Mouse (Mus musculus) erythroblast, embryonic 14.5 days (primary cell): ENCODE data around the gene Meis1. TPM values are rescaled to one million over a fixed set of nuclear protein-coding genes. Genes with fewer than 3 reads are reported as not detected.

Source experiments
- H3K27me3 ChIP-seq: 2 replicates; pipeline ENCODE4 v1.6.1; 2012; ENCODE audit warnings: inconsistent platforms; ENCODE audit not compliant: control insufficient read depth
- H3K36me3 ChIP-seq: 2 replicates; pipeline ENCODE4 v1.6.1; 2012; ENCODE audit warnings: mild to moderate bottlenecking, inconsistent platforms; ENCODE audit not compliant: control insufficient read depth
- H3K4me1 ChIP-seq: 2 replicates; pipeline ENCODE4 v1.6.1; 2012; ENCODE audit warnings: inconsistent platforms; ENCODE audit not compliant: control insufficient read depth
- H3K4me3 ChIP-seq: replicated peaks from 2 replicates; pipeline ENCODE3; 2012; ENCODE audit warnings: moderate library complexity, mild to moderate bottlenecking, inconsistent platforms
- H3K9me3 ChIP-seq: 2 replicates; pipeline ENCODE4 v1.6.1; 2012; ENCODE audit warnings: low read length, inconsistent platforms, mixed read lengths; ENCODE audit not compliant: control insufficient read depth
- GATA1 ChIP-seq: IDR thresholded peaks from 2 replicates; pipeline ENCODE4 v1.6.1; 2012; ENCODE audit warnings: low read length, inconsistent platforms, mixed read lengths
- TAL1 ChIP-seq: IDR thresholded peaks from 3 replicates; pipeline ENCODE4 v1.6.1; 2012; ENCODE audit warnings: low read length, inconsistent platforms, mixed read lengths
- polyA plus RNA-seq: library from polyadenylated mRNA; stranded (reverse); fragments of >175 nt; gene quantifications from 2 replicates; pipeline ENCODE4 v1.2.3, GENCODE M21; 2012

Meis1 gene
- polyA plus RNA-seq, 1 experiment = 0.06 TPM

DNA sequence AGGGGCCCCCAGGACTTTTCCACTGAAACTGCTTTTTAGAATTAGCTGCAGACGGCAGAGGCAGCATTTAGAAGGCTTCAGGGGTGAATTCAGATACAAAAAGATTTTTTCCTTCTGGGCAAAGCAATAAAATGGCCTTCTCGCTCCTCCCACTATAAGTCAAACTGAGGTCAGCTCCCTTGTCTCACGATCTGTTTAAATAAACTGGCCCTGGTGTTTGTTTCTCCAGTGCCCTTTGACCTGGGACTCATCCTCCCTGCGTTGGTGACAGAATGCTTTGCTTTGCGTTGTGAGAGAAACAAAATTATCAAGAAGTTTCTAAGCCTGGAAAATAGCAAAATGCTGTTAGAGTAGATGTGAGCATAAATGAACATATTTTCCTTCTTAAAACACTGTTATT lies 129.6 kb downstream of the Meis1 start:
- H3K27me3 ChIP-seq = no peaks in the 10 kb centered on the region
- TF ChIP-seq TAL1 (no peak), GATA1 (no peak)
- no peaks in the 10 kb centered on the region for H3K36me3 ChIP-seq
- H3K4me3 ChIP-seq = no peak overlapping the region
- H3K4me1 ChIP-seq = no peaks in the 10 kb centered on the region
- H3K9me3 ChIP-seq = no peaks in the 10 kb centered on the region

DNA sequence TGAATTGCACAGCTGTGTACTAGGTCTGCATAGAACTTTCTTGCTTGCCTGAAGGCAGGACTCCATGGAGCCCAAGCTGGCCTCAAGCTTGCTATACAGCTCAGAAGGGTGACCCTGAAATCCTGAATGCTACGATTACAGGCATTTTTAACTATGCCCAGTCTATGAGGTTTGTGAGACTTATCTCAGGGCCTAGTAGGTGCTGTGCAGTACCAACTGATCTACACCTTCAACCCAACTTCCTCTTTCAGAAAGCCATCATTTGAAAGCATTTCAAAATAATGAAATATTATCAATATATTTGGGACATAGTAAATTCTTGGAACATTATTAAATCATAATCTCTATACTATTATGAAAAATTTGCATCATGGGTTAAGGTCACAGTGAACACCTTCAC lies 130.1 kb downstream of the Meis1 start:
- Histone ChIP-seq H3K9me3 (no peaks in the 10 kb centered on the region), H3K27me3 (no peaks in the 10 kb centered on the region), H3K4me3 (no peak overlapping the region), H3K36me3 (no peaks in the 10 kb centered on the region), H3K4me1 (no peaks in the 10 kb centered on the region)
- no peak for TF ChIP-seq GATA1
- no peak for TF ChIP-seq TAL1

DNA sequence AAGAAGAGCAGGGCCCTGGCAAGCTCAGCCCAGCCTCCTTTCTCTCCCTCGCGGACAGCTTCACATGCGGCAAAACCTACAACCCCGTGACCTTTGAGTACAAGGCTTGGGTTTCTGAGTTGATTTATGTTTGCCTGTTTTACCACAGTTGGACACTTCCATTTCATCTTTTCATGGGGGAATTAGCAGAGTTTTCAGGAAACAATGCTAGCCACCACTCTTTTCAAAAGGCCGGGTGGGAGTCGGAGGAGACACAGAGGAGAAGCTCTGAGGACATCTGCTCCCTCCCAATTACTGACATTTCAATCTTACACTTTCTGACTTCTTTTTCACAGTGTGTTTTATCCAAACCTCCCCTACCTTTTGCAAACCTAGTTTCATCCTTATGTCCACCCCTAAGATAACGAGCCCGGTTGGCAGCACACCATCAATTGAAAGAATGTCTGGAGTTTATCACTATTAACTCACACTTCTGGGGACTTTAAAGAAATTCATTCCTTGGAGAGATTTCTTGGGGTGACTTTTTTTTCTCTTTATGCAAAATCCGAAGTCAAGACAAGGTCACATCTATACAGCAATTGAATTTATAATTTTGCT lies 133.0 kb downstream of the Meis1 start:
- TF ChIP-seq TAL1 (no peak), GATA1 (no peak)
- Histone ChIP-seq H3K4me3 (no peak overlapping the region), H3K27me3 (no peaks in the 10 kb centered on the region), H3K9me3 (no peaks in the 10 kb centered on the region), H3K4me1 (no peaks in the 10 kb centered on the region), H3K36me3 (no peaks in the 10 kb centered on the region; the same call in 1 of the 2 replicates)

DNA sequence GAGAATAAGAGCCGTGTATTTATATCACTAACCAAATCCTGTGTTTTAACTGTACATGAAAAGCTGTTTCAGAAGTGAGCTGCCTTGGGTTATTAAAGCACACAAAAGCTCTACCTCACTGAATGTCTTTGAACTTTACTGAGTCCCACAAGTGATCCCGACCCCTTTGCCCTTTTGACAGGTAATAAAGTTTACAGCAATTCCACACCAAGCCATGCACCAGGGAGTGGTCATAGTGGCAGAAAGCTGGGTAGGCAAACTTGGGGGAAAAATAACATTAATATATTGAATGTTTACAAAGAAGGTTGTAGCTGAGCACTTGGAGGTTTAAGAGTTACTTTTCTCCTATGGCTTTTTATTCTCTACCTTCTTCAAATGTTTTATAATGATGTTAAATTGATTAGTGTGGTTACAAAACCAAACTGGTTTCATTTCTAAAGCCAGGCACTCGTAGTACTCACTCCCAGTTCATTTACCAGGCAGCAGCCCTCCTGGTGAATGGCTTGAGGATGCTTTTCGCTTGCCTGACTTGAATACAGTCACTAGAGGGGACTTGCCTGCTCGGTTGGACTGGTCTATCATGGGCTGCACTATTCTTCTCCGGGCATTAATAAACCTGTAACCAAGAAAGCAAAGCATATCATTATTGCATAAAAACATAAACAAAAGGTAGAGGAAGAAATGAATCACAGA lies 133.6 kb downstream of the Meis1 start:
- no peaks in the 10 kb centered on the region for H3K4me1 ChIP-seq
- TF ChIP-seq TAL1 (no peak), GATA1 (no peak)
- no peaks in the 10 kb centered on the region for H3K27me3 ChIP-seq
- H3K36me3 ChIP-seq = no peaks in the 10 kb centered on the region; the same call in 1 of the 2 replicates
- H3K9me3 ChIP-seq = no peaks in the 10 kb centered on the region
- H3K4me3 ChIP-seq = no peak overlapping the region

DNA sequence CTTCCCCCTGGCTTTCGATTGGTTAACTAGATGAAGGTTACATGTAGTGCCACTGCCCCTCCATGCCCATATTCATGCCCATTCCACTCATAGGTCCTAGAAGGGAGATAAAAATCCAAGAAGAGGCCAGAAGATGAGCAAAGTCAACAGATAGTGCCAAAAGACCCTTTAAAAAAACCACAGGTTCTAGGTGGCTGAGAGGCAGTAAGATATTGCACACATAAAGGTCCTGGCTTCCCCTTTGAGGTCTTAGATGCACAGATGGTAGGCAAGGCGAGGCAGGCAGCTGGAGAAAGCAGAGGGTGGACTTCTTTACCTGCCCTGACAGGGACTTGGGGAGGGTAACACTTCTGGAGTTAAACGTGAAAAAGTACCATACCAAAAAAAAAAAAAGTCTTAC lies 134.8 kb downstream of the Meis1 start:
- Histone ChIP-seq H3K4me3 (no peak overlapping the region), H3K9me3 (no peaks in the 10 kb centered on the region), H3K4me1 (no peaks in the 10 kb centered on the region), H3K27me3 (0 out of 2 replicates have a peak, but pooled peaks cover 2% of the 10 kb centered on the region), H3K36me3 (no peaks in the 10 kb centered on the region; the same call in 1 of the 2 replicates)
- TF ChIP-seq GATA1 (no peak), TAL1 (no peak)

DNA sequence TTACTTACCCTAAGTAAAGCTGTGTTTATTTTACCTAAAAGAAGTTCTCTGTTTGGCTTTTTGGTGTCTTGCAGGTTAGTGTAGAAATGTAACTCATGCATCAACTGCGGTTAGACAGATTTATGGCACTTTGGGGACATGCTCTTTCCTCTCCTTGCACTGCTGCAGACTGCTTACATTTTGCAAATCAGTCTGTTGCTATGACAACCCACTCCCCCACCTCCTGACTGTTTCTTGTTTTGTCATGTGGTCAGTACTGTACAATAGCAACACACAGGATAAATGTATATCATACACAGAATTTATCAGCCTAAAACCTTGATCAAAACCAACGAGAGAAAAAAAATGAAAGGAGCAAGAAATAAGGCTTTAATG lies 135.3 kb downstream of the Meis1 start:
- Histone ChIP-seq H3K27me3 (peaks cover 5% of the 10 kb centered on the region; the same call in 1 of the 2 replicates), H3K36me3 (no peaks in the 10 kb centered on the region; the same call in 1 of the 2 replicates), H3K4me3 (no peak overlapping the region), H3K4me1 (no peaks in the 10 kb centered on the region), H3K9me3 (no peaks in the 10 kb centered on the region)
- TF ChIP-seq TAL1 = no peak
- TF ChIP-seq GATA1 = no peak

DNA sequence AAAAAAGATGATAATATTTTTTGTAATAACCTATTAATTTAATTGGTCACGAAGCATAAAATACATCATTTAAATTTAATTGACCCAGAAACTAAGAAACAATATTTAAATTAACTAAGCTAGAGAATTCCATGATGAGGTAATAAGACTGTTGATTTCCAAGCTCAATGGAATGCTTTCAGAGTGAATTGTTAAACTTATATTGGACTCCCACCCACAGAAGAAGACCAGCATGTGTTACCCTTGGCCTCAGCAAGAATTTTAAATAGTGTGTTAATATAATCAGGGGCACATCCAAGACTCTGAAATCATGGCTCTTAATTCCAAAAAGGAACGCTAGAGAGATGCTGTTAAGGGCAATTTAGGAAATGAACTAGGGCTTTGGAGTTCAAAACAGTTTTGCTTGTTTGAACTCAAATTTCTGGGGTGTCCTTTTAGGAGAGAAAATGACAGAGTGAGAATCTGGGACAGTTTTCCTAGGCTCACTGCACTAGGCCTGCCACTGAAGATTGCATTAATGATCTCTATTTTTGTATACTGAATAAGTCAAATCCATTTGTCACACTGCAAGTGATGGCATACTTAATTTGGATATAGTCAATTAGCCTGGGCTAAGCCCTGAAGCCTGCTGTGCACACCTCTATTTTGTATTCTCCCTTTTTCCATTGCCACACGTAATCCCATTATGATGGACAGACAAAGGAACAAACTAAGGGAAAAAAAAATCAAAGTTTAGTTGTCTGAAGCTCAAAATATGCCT lies 135.9 kb downstream of the Meis1 start:
- Histone ChIP-seq H3K9me3 (no peaks in the 10 kb centered on the region), H3K27me3 (peaks cover 9% of the 10 kb centered on the region), H3K4me1 (no peaks in the 10 kb centered on the region), H3K36me3 (no peaks in the 10 kb centered on the region; the same call in 1 of the 2 replicates), H3K4me3 (no peak overlapping the region)
- TF ChIP-seq GATA1 (no peak), TAL1 (no peak)

DNA sequence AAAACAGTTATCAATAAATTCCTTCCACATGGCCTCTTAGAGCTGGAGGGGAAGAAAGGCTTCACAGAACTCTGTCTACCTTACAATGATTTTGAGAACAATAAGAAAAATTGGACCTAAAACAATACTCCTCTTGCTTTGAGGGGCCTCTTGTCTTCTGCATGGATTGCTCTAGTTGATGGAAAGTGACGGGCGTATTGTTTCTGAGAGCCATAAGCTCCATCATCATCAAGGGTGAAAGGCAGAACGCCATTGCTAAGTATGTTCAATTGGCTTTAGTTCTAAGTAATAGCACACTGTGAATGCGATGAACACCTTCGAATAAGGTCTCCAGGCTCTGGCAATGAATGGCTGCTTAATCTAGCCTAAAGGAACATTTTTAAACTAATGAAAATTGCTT lies 136.5 kb downstream of the Meis1 start:
- H3K4me3 ChIP-seq = no peak overlapping the region
- no peaks in the 10 kb centered on the region; the same call in 1 of the 2 replicates for H3K36me3 ChIP-seq

DNA sequence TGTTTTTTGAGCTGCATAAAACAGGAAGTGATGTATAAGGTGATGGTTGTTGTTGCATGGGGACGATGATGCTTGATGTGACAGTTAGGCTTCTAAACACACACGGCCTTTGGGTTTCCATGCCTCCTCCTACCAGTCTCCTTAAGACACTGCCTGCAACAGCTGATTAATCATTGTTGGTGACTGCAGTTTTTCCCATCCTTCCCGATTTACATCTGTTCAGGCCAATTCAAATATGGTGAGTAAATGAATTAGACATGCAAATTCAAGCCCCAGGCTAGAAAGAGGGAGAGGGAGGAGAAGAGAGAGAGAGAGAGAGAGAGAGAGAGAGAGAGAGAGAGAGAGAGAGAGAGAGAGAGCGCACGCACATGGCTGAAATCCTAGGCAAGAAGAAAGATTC lies 138.0 kb downstream of the Meis1 start:
- no peaks in the 10 kb centered on the region for H3K4me1 ChIP-seq
- no peaks in the 10 kb centered on the region; the same call in 1 of the 2 replicates for H3K36me3 ChIP-seq

More for the DNA sequence above, 136.5 kb downstream of the Meis1 start:
- peaks cover 15% of the 10 kb centered on the region for H3K27me3 ChIP-seq
- TF ChIP-seq GATA1 (no peak), TAL1 (no peak)
- H3K9me3 ChIP-seq = no peaks in the 10 kb centered on the region
- H3K4me1 ChIP-seq = no peaks in the 10 kb centered on the region

More for the DNA sequence above, 138.0 kb downstream of the Meis1 start:
- Histone ChIP-seq H3K4me3 (no peak overlapping the region), H3K9me3 (no peaks in the 10 kb centered on the region), H3K27me3 (peaks cover 30% of the 10 kb centered on the region)
- TF ChIP-seq GATA1 = no peak
- TF ChIP-seq TAL1 = no peak
